Mouse (Mus musculus): ENCODE measurements around the gene Mrps9.

DNA sequence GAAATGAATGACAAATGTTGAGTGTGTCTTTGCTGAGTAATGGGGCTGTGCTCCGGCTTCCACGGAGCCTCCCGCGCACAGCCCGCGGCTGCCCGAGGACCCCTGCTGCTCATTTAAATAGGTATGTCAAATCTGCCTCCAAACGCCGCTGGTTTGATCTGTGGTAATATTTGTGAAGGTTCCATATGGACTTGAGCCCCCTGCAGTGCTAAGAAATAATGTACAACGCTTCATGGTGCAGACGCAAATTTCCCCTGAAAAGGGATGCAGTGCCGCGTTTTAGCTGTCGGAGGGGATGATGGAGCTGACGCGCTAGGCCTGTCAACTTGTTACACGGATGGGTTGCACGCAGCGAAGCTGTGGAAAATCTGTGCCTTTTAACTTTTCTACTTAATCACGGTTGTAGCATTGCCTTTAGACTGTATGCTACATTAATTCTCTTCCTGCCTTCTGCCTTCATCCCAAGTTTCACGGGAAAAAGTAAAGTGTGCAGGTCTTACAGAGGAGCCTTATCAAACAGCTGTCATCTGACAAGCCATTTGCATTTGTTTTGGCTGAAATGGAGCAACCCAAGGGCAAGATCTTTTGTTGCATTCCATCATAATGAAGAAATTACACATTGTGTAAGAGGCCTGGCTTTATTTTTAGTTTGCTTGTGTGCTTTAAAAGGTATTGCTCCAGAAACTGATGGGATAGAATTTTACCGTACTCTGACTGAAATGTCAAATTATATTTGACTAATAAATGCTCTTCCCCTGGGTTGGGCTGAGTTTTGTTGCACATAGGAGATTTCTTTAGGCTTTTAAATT is 37.7 kb downstream of the Mrps9 start:
- TF ChIP-seq CTCF (IDR thresholded peaks at IDR 0.05; ENCODE audit: low read depth) (no peak), EP300 (IDR thresholded peaks at IDR 0.05; ENCODE audit: low read depth) (no peak)

Measured in heart, postnatal 0 days (tissue).